9 mouse cellular contexts compared by ENCODE assay signal in the genomic region with DNA sequence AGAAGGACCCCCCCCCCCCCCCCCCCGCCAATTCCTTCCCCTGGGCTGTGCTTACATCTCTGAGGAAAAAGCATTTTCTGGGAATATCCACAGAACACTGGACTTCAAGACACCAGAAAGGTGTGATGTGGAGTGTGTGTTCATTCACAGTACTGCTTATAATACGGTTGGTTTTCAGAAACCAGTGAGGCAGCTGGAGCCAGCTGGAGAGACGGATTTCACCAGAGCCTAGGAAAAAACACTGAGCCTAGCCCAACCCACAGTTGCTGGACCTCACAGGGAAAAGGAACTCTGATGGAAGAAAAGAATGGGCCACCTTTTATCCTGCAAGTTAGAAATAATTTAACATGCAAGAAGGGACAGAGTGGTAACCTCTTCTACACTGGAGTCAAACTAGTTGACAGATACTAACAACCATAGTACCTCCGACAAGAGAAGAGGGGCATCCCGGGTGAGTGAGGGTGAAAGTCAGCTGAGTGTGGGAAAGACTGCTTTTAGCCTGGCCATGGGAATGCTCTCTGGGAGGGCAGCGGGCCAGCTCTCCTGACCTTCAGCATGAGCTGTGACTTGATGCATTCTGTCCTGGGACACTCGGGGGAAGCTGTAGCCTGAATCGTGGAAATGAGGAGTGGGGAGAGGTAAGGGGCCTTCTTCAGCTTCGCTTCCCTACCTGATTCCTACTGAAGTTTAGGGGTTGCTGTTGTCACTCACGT. TPM values are rescaled to one million over a fixed set of nuclear protein-coding genes. Genes with fewer than 3 reads are reported as not detected.
A peak's percentile ranks its signal among the peaks of the same experiment; 100 is the strongest.
DNase-seq lines count a peak whose midpoint lies in the region; ATAC-seq and TF ChIP-seq lines count a peak whose summit lies in the region.
"Had no signal": no experiment of that assay in that cellular context is flagged by ENCODE, and none has a peak within 500 bp of the region (broad histone marks: within the 10 kb centered on the region; RNA-seq: fewer than 3 reads in every experiment).

No protein-coding gene starts in this region.

- peaks cover 5% of the 10 kb centered on the region; the same call in 1 of the 2 replicates for H3K9me3 ChIP-seq in heart, embryonic 12.5 days (replicated peaks)
- H3K9me3 ChIP-seq in midbrain, embryonic 15.5 days, result no peaks in the 10 kb centered on the region

- H3K36me3 ChIP-seq in heart, embryonic 12.5 days, result 0 out of 2 replicates have a peak, but pooled peaks cover 3% of the 10 kb centered on the region
- H3K36me3 ChIP-seq in midbrain, embryonic 15.5 days (replicated peaks), result no peaks in the 10 kb centered on the region

- H3K4me2 ChIP-seq in heart, embryonic 12.5 days, result no peak overlapping the region
- no peak overlapping the region for H3K4me2 ChIP-seq in midbrain, embryonic 15.5 days

- H3K27me3 ChIP-seq in heart, embryonic 12.5 days (replicated peaks), result no peaks in the 10 kb centered on the region
- no peaks in the 10 kb centered on the region for H3K27me3 ChIP-seq in midbrain, embryonic 15.5 days (replicated peaks)

- ATAC-seq in heart, embryonic 12.5 days (ENCODE audit: insufficient number of reproducible peaks, low FRiP score), result no peak
- no peak for ATAC-seq in midbrain, embryonic 15.5 days (replicated peaks)

- no peak overlapping the region for H3K27ac ChIP-seq in heart, embryonic 12.5 days (ENCODE audit: poor library complexity, severe bottlenecking)
- peak overlapping the region; percentile 71 for H3K27ac ChIP-seq in gastrocnemius, adult 2 months
- no peak overlapping the region for H3K27ac ChIP-seq in midbrain, embryonic 15.5 days

- whole genome bisulfite sequencing in heart, embryonic 12.5 days, result 65% methylated on average over 10 of the region's 10 CpGs
- 83% methylated on average over 10 of the region's 10 CpGs for WGBS in midbrain, embryonic 15.5 days

- no peak for TF ChIP-seq CTCF in gastrocnemius, adult 2 months (IDR thresholded peaks at IDR 0.05)

- intact Hi-C loops in gastrocnemius, adult 2 months (cut with DNase I), result loop anchor here (5.0 kb wide), 1 partner anchor 45 kb away; a partner anchor contains a TSS

- H3K4me3 ChIP-seq in heart, embryonic 12.5 days, result no peak overlapping the region
- peak overlapping the region; percentile 5; the same call in 1 of the 2 replicates for H3K4me3 ChIP-seq in gastrocnemius, adult 2 months
- H3K4me3 ChIP-seq in midbrain, embryonic 15.5 days, result no peak overlapping the region

- H3K4me1 ChIP-seq in heart, embryonic 12.5 days (replicated peaks), result peaks cover 18% of the 10 kb centered on the region
- no peaks in the 10 kb centered on the region for H3K4me1 ChIP-seq in midbrain, embryonic 15.5 days

- H3K9ac ChIP-seq in heart, embryonic 12.5 days, result no peak overlapping the region
- no peak overlapping the region for H3K9ac ChIP-seq in midbrain, embryonic 15.5 days

- DNase-seq in heart, adult 11 months, result peak; percentile 98
- peak; percentile 81 for DNase-seq in gastrocnemius, adult 2 months
- peak; percentile 84 for DNase-seq in heart, postnatal 4 days
- DNase-seq in lung, postnatal 25 days (ENCODE audit: low spot score), result peak; percentile 68
- no peak for DNase-seq in T-cell, adult 2 months (ENCODE audit: low spot score)
- no peak for DNase-seq in spleen, adult 18-20 months
- DNase-seq: cerebellum, adult 9-10 months had no signal

RNA-seq across cellular contexts. Expression of a gene that starts 37.6 kb away (rescaled TPM):
- 1.6 and 1.8 TPM in 2 replicates for polyA plus RNA-seq in heart, embryonic 12.5 days (2016; fragmentation: Nextera tagmentation; extraction: Ambion mirVana)
- under 1 TPM; 0.31 to 0.51 TPM for total RNA-seq in gastrocnemius, adult 2 months (2021)
- total RNA-seq in heart, postnatal 4 days (2021), result 1 to 10 TPM; 1.2 to 1.8 TPM
- 2.6 and 3.2 TPM in 2 replicates for polyA plus RNA-seq in midbrain, embryonic 15.5 days (2015; fragmentation: Nextera tagmentation; extraction: Ambion mirVana)

RNA-seq across cellular contexts. Expression of a gene that starts 47.3 kb away (rescaled TPM):
- polyA plus RNA-seq in heart, embryonic 12.5 days (2016; fragmentation: Nextera tagmentation; extraction: Ambion mirVana), result 22.3 and 24.4 TPM in 2 replicates
- 1 to 10 TPM; 5.9 to 9.7 TPM for total RNA-seq in gastrocnemius, adult 2 months (2021)
- 10 to 100 TPM; 17.8 to 18.5 TPM for total RNA-seq in heart, postnatal 4 days (2021)
- 28.5 and 29.0 TPM in 2 replicates for polyA plus RNA-seq in midbrain, embryonic 15.5 days (2015; fragmentation: Nextera tagmentation; extraction: Ambion mirVana)

Comparison
In these comparisons a context has a peak if more than half of its experiments do, and no peak if none do; other contexts are left out.
1. DNase-seq: peak in heart, adult 11 months (single experiment), gastrocnemius, adult 2 months (single experiment), heart, postnatal 4 days (single experiment) and lung, postnatal 25 days (single experiment); none in T-cell, adult 2 months (single experiment) and spleen, adult 18-20 months (0 of 2).